Mouse (Mus musculus) erythroblast, embryonic 14.5 days (primary cell): Measurements from ENCODE around the gene Zfp335.

Experiments
- GATA1 ChIP-seq: IDR thresholded peaks from 2 replicates; pipeline ENCODE4 v1.6.1; 2012; ENCODE audit warnings: low read length, inconsistent platforms, mixed read lengths
- TAL1 ChIP-seq: IDR thresholded peaks from 3 replicates; pipeline ENCODE4 v1.6.1; 2012; ENCODE audit warnings: low read length, inconsistent platforms, mixed read lengths

GRCm38 (mm10) chr2:164942692-164943290 is 31.2 kb upstream of the Zfp335 start:
- TF ChIP-seq GATA1: no peak
- no peak for TF ChIP-seq TAL1
